ENCODE assay signal across 8 mouse cellular contexts in genomic region chr7:127470743-127471645, GRCm38 (mm10). TPM values are rescaled to one million over a fixed set of nuclear protein-coding genes. Genes with fewer than 3 reads are reported as not detected.
A peak's percentile ranks its signal among the peaks of the same experiment; 100 is the strongest.
DNase-seq lines count a peak whose midpoint lies in the region; ATAC-seq lines count a peak whose summit lies in the region.

No protein-coding gene starts in this region.

- WGBS in heart, embryonic 14.5 days = under 1% methylated on average over 45 of the region's 46 CpGs
- under 1% methylated on average over 46 of the region's 46 CpGs for WGBS in liver, embryonic 13.5 days (ENCODE audit: insufficient replicate concordance)
- under 1% methylated on average over 46 of the region's 46 CpGs for WGBS in stomach, embryonic 16.5 days

- H3K27ac ChIP-seq in heart, embryonic 14.5 days (replicated peaks in 1 of 2; ENCODE audit: control insufficient read depth in 1 of 2, insufficient read depth in 1 of 2, low read depth in 2 of 2, low read length in 2 of 2) = peak overlapping the region; percentile 95 to 99
- H3K27ac ChIP-seq in liver, embryonic 13.5 days = peak overlapping the region; percentile 98
- peak overlapping the region; percentile 99 for H3K27ac ChIP-seq in stomach, embryonic 16.5 days (ENCODE audit: low read length)

- peaks cover 40% of the 10 kb centered on the region for H3K36me3 ChIP-seq in heart, embryonic 14.5 days (ENCODE audit: control insufficient read depth, insufficient read depth, low read length)
- H3K36me3 ChIP-seq in liver, embryonic 13.5 days = peaks cover 62% of the 10 kb centered on the region
- H3K36me3 ChIP-seq in stomach, embryonic 16.5 days (ENCODE audit: control insufficient read depth, insufficient read depth, low read length) = peaks cover 29% of the 10 kb centered on the region

- H3K9me3 ChIP-seq in heart, embryonic 14.5 days (ENCODE audit: control insufficient read depth, low read length) = no peaks in the 10 kb centered on the region
- H3K9me3 ChIP-seq in liver, embryonic 13.5 days (replicated peaks) = no peaks in the 10 kb centered on the region
- no peaks in the 10 kb centered on the region for H3K9me3 ChIP-seq in stomach, embryonic 16.5 days (replicated peaks; ENCODE audit: control insufficient read depth, low read length)

- peak; percentile 87 for DNase-seq in c-Kit-negative CD71-positive TER-119-positive erythroid progenitor cells, embryonic 14.5 days (ENCODE audit: low read depth, low spot score)
- DNase-seq in fibroblast of lung, adult 2 months (ENCODE audit: low read depth) = peak; percentile 90
- DNase-seq in kidney, postnatal 14 days = peak; percentile 95
- DNase-seq in liver, embryonic 13.5 days = peak; percentile 88
- DNase-seq in neural tube, embryonic 10.5 days (ENCODE audit: extremely low spot score, low spot score) = peak; percentile 89

- peak; percentile 95 for ATAC-seq in CD4-positive, CD25-positive, alpha-beta regulatory T cell, adult 4 months
- ATAC-seq in heart, embryonic 14.5 days (ENCODE audit: insufficient number of reproducible peaks, insufficient read depth, low FRiP score, low read depth) = peak; percentile 83
- peak; percentile 91 for ATAC-seq in liver, embryonic 13.5 days (ENCODE audit: low read depth)
- peak; percentile 92 for ATAC-seq in stomach, embryonic 16.5 days (ENCODE audit: insufficient read depth, low FRiP score)

- peak overlapping the region; percentile 93 for H3K9ac ChIP-seq in heart, embryonic 14.5 days (ENCODE audit: low read length)
- H3K9ac ChIP-seq in liver, embryonic 13.5 days = peak overlapping the region; percentile 97
- peak overlapping the region; percentile 97 for H3K9ac ChIP-seq in stomach, embryonic 16.5 days (ENCODE audit: low read length)

- no peaks in the 10 kb centered on the region for H3K27me3 ChIP-seq in heart, embryonic 14.5 days (ENCODE audit: control insufficient read depth, insufficient read depth, low read length)
- no peaks in the 10 kb centered on the region for H3K27me3 ChIP-seq in liver, embryonic 13.5 days
- H3K27me3 ChIP-seq in stomach, embryonic 16.5 days (ENCODE audit: control insufficient read depth, insufficient read depth, low read length) = no peaks in the 10 kb centered on the region

- peak overlapping the region; percentile 81 for H3K4me2 ChIP-seq in heart, embryonic 14.5 days (ENCODE audit: low read length)
- peak overlapping the region; percentile 93 for H3K4me2 ChIP-seq in liver, embryonic 13.5 days
- H3K4me2 ChIP-seq in stomach, embryonic 16.5 days (ENCODE audit: low read depth, low read length) = peak overlapping the region; percentile 80

- peaks cover 4 to 12% of the 10 kb centered on the region in 2 experiments; a peak in 3 of 4 replicates for H3K4me1 ChIP-seq in heart, embryonic 14.5 days (ENCODE audit: control insufficient read depth in 2 of 2, insufficient read depth in 2 of 2, low read length in 2 of 2)
- H3K4me1 ChIP-seq in liver, embryonic 13.5 days (replicated peaks) = peaks cover 36% of the 10 kb centered on the region
- peaks cover 7% of the 10 kb centered on the region for H3K4me1 ChIP-seq in stomach, embryonic 16.5 days (ENCODE audit: control insufficient read depth, insufficient read depth, low read length)

- H3K4me3 ChIP-seq in heart, embryonic 14.5 days (ENCODE audit: control insufficient read depth in 1 of 2, insufficient read depth in 1 of 2, low read depth in 1 of 2, low read length in 2 of 2) = peak overlapping the region; percentile 75 to 82
- H3K4me3 ChIP-seq in liver, embryonic 13.5 days (replicated peaks) = peak overlapping the region; percentile 90
- H3K4me3 ChIP-seq in stomach, embryonic 16.5 days (replicated peaks; ENCODE audit: low read length) = peak overlapping the region; percentile 87

RNA-seq across cellular contexts. Expression of gene Fbrs, which starts 8.0 kb away (rescaled TPM):
- 10 to 100 TPM; 22.9 to 24.0 TPM for polyA plus RNA-seq in CD4-positive, CD25-positive, alpha-beta regulatory T cell, adult 4 months (2017; shearing (Covaris generic))
- 9.9 and 10.4 TPM in 2 replicates for polyA plus RNA-seq in heart, embryonic 14.5 days (2014; fragmentation: Nextera tagmentation; extraction: Ambion mirVana)
- polyA plus RNA-seq in liver, embryonic 13.5 days (2015; fragmentation: Nextera tagmentation; extraction: Ambion mirVana) = 3.6 and 3.7 TPM in 2 replicates
- polyA plus RNA-seq in stomach, embryonic 16.5 days (2015; fragmentation: Nextera tagmentation; extraction: Ambion mirVana) = 10.5 and 11.1 TPM in 2 replicates

RNA-seq across cellular contexts. Expression of gene Prr14, which starts 11.6 kb away (rescaled TPM):
- polyA plus RNA-seq in CD4-positive, CD25-positive, alpha-beta regulatory T cell, adult 4 months (2017; shearing (Covaris generic)) = 100 to 1,000 TPM; 181 to 236 TPM
- polyA plus RNA-seq in heart, embryonic 14.5 days (2014; fragmentation: Nextera tagmentation; extraction: Ambion mirVana) = 31.5 and 37.5 TPM in 2 replicates
- 19.4 and 24.0 TPM in 2 replicates for polyA plus RNA-seq in liver, embryonic 13.5 days (2015; fragmentation: Nextera tagmentation; extraction: Ambion mirVana)
- 35.9 and 37.8 TPM in 2 replicates for polyA plus RNA-seq in stomach, embryonic 16.5 days (2015; fragmentation: Nextera tagmentation; extraction: Ambion mirVana)

RNA-seq across cellular contexts. Expression of gene Zfp689, which starts 22.0 kb away (rescaled TPM):
- 1 to 10 TPM; 5.6 to 7.9 TPM for polyA plus RNA-seq in CD4-positive, CD25-positive, alpha-beta regulatory T cell, adult 4 months (2017; shearing (Covaris generic))
- polyA plus RNA-seq in heart, embryonic 14.5 days (2014; fragmentation: Nextera tagmentation; extraction: Ambion mirVana) = 4.0 and 4.9 TPM in 2 replicates
- polyA plus RNA-seq in liver, embryonic 13.5 days (2015; fragmentation: Nextera tagmentation; extraction: Ambion mirVana) = 2.2 and 2.4 TPM in 2 replicates
- 5.0 and 5.8 TPM in 2 replicates for polyA plus RNA-seq in stomach, embryonic 16.5 days (2015; fragmentation: Nextera tagmentation; extraction: Ambion mirVana)

RNA-seq across cellular contexts. Expression of gene Srcap, which starts 40.8 kb away (rescaled TPM):
- polyA plus RNA-seq in CD4-positive, CD25-positive, alpha-beta regulatory T cell, adult 4 months (2017; shearing (Covaris generic)) = 10 to 100 TPM in 1 of 2 experiments, 1 to 10 TPM in 1; 9.1 to 11.4 TPM
- polyA plus RNA-seq in heart, embryonic 14.5 days (2014; fragmentation: Nextera tagmentation; extraction: Ambion mirVana) = 40.1 and 40.4 TPM in 2 replicates
- 12.6 and 14.5 TPM in 2 replicates for polyA plus RNA-seq in liver, embryonic 13.5 days (2015; fragmentation: Nextera tagmentation; extraction: Ambion mirVana)
- polyA plus RNA-seq in stomach, embryonic 16.5 days (2015; fragmentation: Nextera tagmentation; extraction: Ambion mirVana) = 20.3 and 32.4 TPM in 2 replicates

RNA-seq across cellular contexts. Expression of gene Gm42715, which starts 48.4 kb away (rescaled TPM):
- polyA plus RNA-seq in CD4-positive, CD25-positive, alpha-beta regulatory T cell, adult 4 months (2017; shearing (Covaris generic)) = 10 to 100 TPM; 29.9 to 31.9 TPM
- 10.3 and 11.3 TPM in 2 replicates for polyA plus RNA-seq in heart, embryonic 14.5 days (2014; fragmentation: Nextera tagmentation; extraction: Ambion mirVana)
- 6.1 TPM in 2 replicates for polyA plus RNA-seq in liver, embryonic 13.5 days (2015; fragmentation: Nextera tagmentation; extraction: Ambion mirVana)
- polyA plus RNA-seq in stomach, embryonic 16.5 days (2015; fragmentation: Nextera tagmentation; extraction: Ambion mirVana) = 12.3 and 13.2 TPM in 2 replicates

Comparison
In these comparisons a context has a peak if more than half of its experiments do, and no peak if none do; other contexts are left out.
1. Peak in every context shown above with its lines: DNase-seq, ATAC-seq, H3K4me3 ChIP-seq and H3K27ac ChIP-seq.